Mouse (Mus musculus) left cerebral cortex, adult 11 months (tissue): ENCODE measurements around the gene Cir1.

Source experiments
- DNase-seq: peaks from one replicate; pipeline ENCODE4 v3.0.0; 2022; ENCODE audit warnings: low spot score

Cir1 gene

GRCm38 (mm10) chr2:73272351-73273248, 39.9 kb downstream of the Cir1 start:
- no peak for DNase-seq

- no peak for DNase-seq
Observed at GRCm38 (mm10) chr2:73271459-73272161, 40.9 kb downstream of the Cir1 start, which contains the start of gene Sp9. TSS of gene Sp9 (plus strand) at chr2:73271925.

- no peak for DNase-seq
Observed at GRCm38 (mm10) chr2:73270593-73271458, 41.7 kb downstream of the Cir1 start.

GRCm38 (mm10) chr2:73270071-73270592, 42.4 kb downstream of the Cir1 start:
- DNase-seq: no peak

GRCm38 (mm10) chr2:73269666-73270065, 42.8 kb downstream of the Cir1 start:
- no peak for DNase-seq

GRCm38 (mm10) chr2:73268836-73269395, 43.6 kb downstream of the Cir1 start:
- no peak for DNase-seq

- DNase-seq: no peak
Observed at GRCm38 (mm10) chr2:73268281-73268680, 44.2 kb downstream of the Cir1 start.

GRCm38 (mm10) chr2:73267818-73268217, 44.7 kb downstream of the Cir1 start:
- no peak for DNase-seq

- no peak for DNase-seq
Observed at GRCm38 (mm10) chr2:73267231-73267630, 45.3 kb downstream of the Cir1 start.

GRCm38 (mm10) chr2:73266623-73267022, 45.9 kb downstream of the Cir1 start:
- DNase-seq: no peak

- DNase-seq: no peak
Observed at GRCm38 (mm10) chr2:73266011-73266410, 46.5 kb downstream of the Cir1 start.

- DNase-seq: no peak
Observed at GRCm38 (mm10) chr2:73264611-73265195, 47.8 kb downstream of the Cir1 start.

GRCm38 (mm10) chr2:73263794-73264610, 48.5 kb downstream of the Cir1 start:
- no peak for DNase-seq

- no peak for DNase-seq
Observed at GRCm38 (mm10) chr2:73263172-73263765, 49.2 kb downstream of the Cir1 start.

GRCm38 (mm10) chr2:73248701-73249100, 63.8 kb downstream of the Cir1 start:
- DNase-seq: no peak

- DNase-seq: no peak
Observed at GRCm38 (mm10) chr2:73241299-73241698, 71.2 kb downstream of the Cir1 start.
